Mouse (Mus musculus): Measurements from ENCODE around the gene Syce1. TPM values are rescaled to one million over a fixed set of nuclear protein-coding genes. Genes with fewer than 3 reads are reported as not detected.

The Syce1 gene
- polyA plus RNA-seq, 1 experiment from 2014 or later, result not detected

- Histone ChIP-seq H3K4me3 (no peak overlapping the region), H3K36me3 (replicated peaks) (no peaks in the 10 kb centered on the region), H3K4me1 (no peaks in the 10 kb centered on the region)
Observed at GRCm38 (mm10) chr7:140760647-140761046, 27.0 kb downstream of the Syce1 start.

GRCm38 (mm10) chr7:140756151-140756854 lies 31.3 kb downstream of the Syce1 start:
- DNase-seq (ENCODE audit: extremely low spot score, low spot score), result no peak
- no peaks in the 10 kb centered on the region for H3K27me3 ChIP-seq (ENCODE audit: poor library complexity, severe bottlenecking)
- H3K9me3 ChIP-seq, result peaks cover 5% of the 10 kb centered on the region; the same call in 1 of the 2 replicates
- H3K36me3 ChIP-seq (replicated peaks), result no peaks in the 10 kb centered on the region
- WGBS, result 87% methylated on average over 4 of the region's 4 CpGs
- H3K4me3 ChIP-seq, result no peak overlapping the region
- no peak overlapping the region for H3K27ac ChIP-seq
- no peaks in the 10 kb centered on the region for H3K4me1 ChIP-seq

More at GRCm38 (mm10) chr7:140760647-140761046, 27.0 kb downstream of the Syce1 start:
- Histone ChIP-seq H3K9me3 (no peaks in the 10 kb centered on the region), H3K27me3 (ENCODE audit: poor library complexity, severe bottlenecking) (no peaks in the 10 kb centered on the region), H3K27ac (no peak overlapping the region)
- DNase-seq (ENCODE audit: extremely low spot score, low spot score), result no peak

GRCm38 (mm10) chr7:140754556-140754955 lies 33.1 kb downstream of the Syce1 start:
- no peak overlapping the region for H3K27ac ChIP-seq
- H3K9me3 ChIP-seq, result peaks cover 5% of the 10 kb centered on the region; the same call in 1 of the 2 replicates
- H3K4me1 ChIP-seq, result no peaks in the 10 kb centered on the region
- no peaks in the 10 kb centered on the region for H3K27me3 ChIP-seq (ENCODE audit: poor library complexity, severe bottlenecking)
- no peak for DNase-seq (ENCODE audit: extremely low spot score, low spot score)
- no peak overlapping the region for H3K4me3 ChIP-seq
- no peaks in the 10 kb centered on the region for H3K36me3 ChIP-seq (replicated peaks)

- 89% methylated on average over 3 of the region's 3 CpGs for WGBS
- no peaks in the 10 kb centered on the region for H3K27me3 ChIP-seq (ENCODE audit: poor library complexity, severe bottlenecking)
- DNase-seq (ENCODE audit: extremely low spot score, low spot score), result no peak
- no peak overlapping the region for H3K4me3 ChIP-seq
- H3K9me3 ChIP-seq, result no peaks in the 10 kb centered on the region; the same call in 1 of the 2 replicates
- no peaks in the 10 kb centered on the region for H3K4me1 ChIP-seq
- no peak overlapping the region for H3K27ac ChIP-seq
- H3K36me3 ChIP-seq (replicated peaks), result no peaks in the 10 kb centered on the region
Observed at GRCm38 (mm10) chr7:140748827-140749160, 38.9 kb downstream of the Syce1 start.

- Histone ChIP-seq H3K27me3 (ENCODE audit: poor library complexity, severe bottlenecking) (no peaks in the 10 kb centered on the region), H3K27ac (no peak overlapping the region), H3K36me3 (replicated peaks) (no peaks in the 10 kb centered on the region), H3K4me1 (no peaks in the 10 kb centered on the region), H3K4me3 (no peak overlapping the region), H3K9me3 (no peaks in the 10 kb centered on the region)
- DNase-seq (ENCODE audit: extremely low spot score, low spot score), result no peak
- 86% methylated on average over 6 of the region's 6 CpGs for WGBS
Observed at GRCm38 (mm10) chr7:140748116-140748826, 39.4 kb downstream of the Syce1 start.

GRCm38 (mm10) chr7:140747402-140747801 lies 40.2 kb downstream of the Syce1 start:
- no peak for DNase-seq (ENCODE audit: extremely low spot score, low spot score)
- H3K4me1 ChIP-seq, result no peaks in the 10 kb centered on the region
- no peaks in the 10 kb centered on the region for H3K36me3 ChIP-seq (replicated peaks)
- no peaks in the 10 kb centered on the region for H3K27me3 ChIP-seq (ENCODE audit: poor library complexity, severe bottlenecking)
- H3K9me3 ChIP-seq, result no peaks in the 10 kb centered on the region
- H3K4me3 ChIP-seq, result no peak overlapping the region
- H3K27ac ChIP-seq, result no peak overlapping the region
- WGBS, result 87% methylated on average over 3 of the region's 3 CpGs

GRCm38 (mm10) chr7:140733162-140733561 lies 54.5 kb downstream of the Syce1 start:
- Histone ChIP-seq H3K27me3 (ENCODE audit: poor library complexity, severe bottlenecking) (no peaks in the 10 kb centered on the region), H3K9me3 (no peaks in the 10 kb centered on the region), H3K27ac (no peak overlapping the region), H3K4me3 (no peak overlapping the region), H3K4me1 (no peaks in the 10 kb centered on the region), H3K36me3 (replicated peaks) (no peaks in the 10 kb centered on the region)
- DNase-seq (ENCODE audit: extremely low spot score, low spot score), result no peak
- whole genome bisulfite sequencing, result 61% methylated on average over 2 of the region's 2 CpGs

Other genes with a start within 250 kb of the Syce1 start
- not detected in 2 replicates for gene Olfr538, start 220.0 kb downstream of the Syce1 start, polyA plus RNA-seq (2016; fragmentation: Nextera tagmentation; extraction: Ambion mirVana)
- not detected in 2 replicates for gene Olfr46, start 186.6 kb downstream of the Syce1 start, polyA plus RNA-seq (2016; fragmentation: Nextera tagmentation; extraction: Ambion mirVana)
- not detected in 2 replicates for gene Olfr61, start 158.9 kb downstream of the Syce1 start, polyA plus RNA-seq (2016; fragmentation: Nextera tagmentation; extraction: Ambion mirVana)
- not detected in 2 replicates for gene Olfr53, start 141.4 kb downstream of the Syce1 start, polyA plus RNA-seq (2016; fragmentation: Nextera tagmentation; extraction: Ambion mirVana)
- not detected in 2 replicates for gene Olfr539, start 127.9 kb downstream of the Syce1 start, polyA plus RNA-seq (2016; fragmentation: Nextera tagmentation; extraction: Ambion mirVana)
- gene Olfr45, start 105.9 kb downstream of the Syce1 start, polyA plus RNA-seq (2016; fragmentation: Nextera tagmentation; extraction: Ambion mirVana), result not detected in 2 replicates
- gene Olfr541, start 90.6 kb downstream of the Syce1 start, polyA plus RNA-seq (2016; fragmentation: Nextera tagmentation; extraction: Ambion mirVana), result not detected in 2 replicates
- gene Cyp2e1, start 24.1 kb downstream of the Syce1 start, polyA plus RNA-seq (2016; fragmentation: Nextera tagmentation; extraction: Ambion mirVana), result not detected in 2 replicates
- 3.7 and 3.8 TPM in 2 replicates for gene Zfp941, start 34.3 kb upstream of the Syce1 start, polyA plus RNA-seq (2016; fragmentation: Nextera tagmentation; extraction: Ambion mirVana)
- 0.41 and 0.64 TPM in 2 replicates for gene Urah, start 47.2 kb upstream of the Syce1 start, polyA plus RNA-seq (2016; fragmentation: Nextera tagmentation; extraction: Ambion mirVana)
- gene Scgb1c1, start 57.7 kb upstream of the Syce1 start, polyA plus RNA-seq (2016; fragmentation: Nextera tagmentation; extraction: Ambion mirVana), result not detected in 2 replicates
- not detected in 2 replicates for gene Odf3, start 60.0 kb upstream of the Syce1 start, polyA plus RNA-seq (2016; fragmentation: Nextera tagmentation; extraction: Ambion mirVana)
- not detected in 2 replicates for gene Gm45785, start 68.5 kb upstream of the Syce1 start, polyA plus RNA-seq (2016; fragmentation: Nextera tagmentation; extraction: Ambion mirVana)
- 51.3 and 57.6 TPM in 2 replicates for gene Ric8a, start 69.1 kb upstream of the Syce1 start, polyA plus RNA-seq (2016; fragmentation: Nextera tagmentation; extraction: Ambion mirVana)
- gene Bet1l, start 69.7 kb upstream of the Syce1 start, polyA plus RNA-seq (2016; fragmentation: Nextera tagmentation; extraction: Ambion mirVana), result 21.2 and 22.5 TPM in 2 replicates
- 354 and 374 TPM in 2 replicates for gene Psmd13, start 94.1 kb upstream of the Syce1 start, polyA plus RNA-seq (2016; fragmentation: Nextera tagmentation; extraction: Ambion mirVana)
- gene Sirt3, start 94.5 kb upstream of the Syce1 start, polyA plus RNA-seq (2016; fragmentation: Nextera tagmentation; extraction: Ambion mirVana), result 26.8 and 28.4 TPM in 2 replicates
- not detected in 2 replicates for gene Cox8b, start 112.6 kb upstream of the Syce1 start, polyA plus RNA-seq (2016; fragmentation: Nextera tagmentation; extraction: Ambion mirVana)
- gene Nlrp6, start 133.1 kb upstream of the Syce1 start, polyA plus RNA-seq (2016; fragmentation: Nextera tagmentation; extraction: Ambion mirVana), result 0.06 and 0.10 TPM in 2 replicates
- gene Pgghg, start 153.5 kb upstream of the Syce1 start, polyA plus RNA-seq (2016; fragmentation: Nextera tagmentation; extraction: Ambion mirVana), result 14.2 and 14.5 TPM in 2 replicates
- 2.0 TPM in 2 replicates for gene Ifitm5, start 162.4 kb upstream of the Syce1 start, polyA plus RNA-seq (2016; fragmentation: Nextera tagmentation; extraction: Ambion mirVana)
- 0.33 TPM in 1 of 2 replicates, not detected in the other for gene Gm45717, start 168.1 kb upstream of the Syce1 start, polyA plus RNA-seq (2016; fragmentation: Nextera tagmentation; extraction: Ambion mirVana)
- 365 and 397 TPM in 2 replicates for gene Ifitm2, start 168.1 kb upstream of the Syce1 start, polyA plus RNA-seq (2016; fragmentation: Nextera tagmentation; extraction: Ambion mirVana)
- gene Ifitm1, start 179.4 kb upstream of the Syce1 start, polyA plus RNA-seq (2016; fragmentation: Nextera tagmentation; extraction: Ambion mirVana), result 3.7 and 4.1 TPM in 2 replicates
- gene Ifitm3, start 222.9 kb upstream of the Syce1 start, polyA plus RNA-seq (2016; fragmentation: Nextera tagmentation; extraction: Ambion mirVana), result 10.8 and 13.8 TPM in 2 replicates
- not detected in 2 replicates for gene Ifitm6, start 230.1 kb upstream of the Syce1 start, polyA plus RNA-seq (2016; fragmentation: Nextera tagmentation; extraction: Ambion mirVana)
- not detected in 2 replicates for gene Gm17387, start 241.3 kb upstream of the Syce1 start, polyA plus RNA-seq (2016; fragmentation: Nextera tagmentation; extraction: Ambion mirVana)

All from forebrain, embryonic 10.5 days (tissue).